Mouse (Mus musculus): ENCODE measurements around the gene Npas3. TPM values are rescaled to one million over a fixed set of nuclear protein-coding genes. Genes with fewer than 3 reads are reported as not detected.

Npas3 gene
- total and polyA plus RNA-seq, 2 experiments = 0.04 TPM; not detected in 1

DNA sequence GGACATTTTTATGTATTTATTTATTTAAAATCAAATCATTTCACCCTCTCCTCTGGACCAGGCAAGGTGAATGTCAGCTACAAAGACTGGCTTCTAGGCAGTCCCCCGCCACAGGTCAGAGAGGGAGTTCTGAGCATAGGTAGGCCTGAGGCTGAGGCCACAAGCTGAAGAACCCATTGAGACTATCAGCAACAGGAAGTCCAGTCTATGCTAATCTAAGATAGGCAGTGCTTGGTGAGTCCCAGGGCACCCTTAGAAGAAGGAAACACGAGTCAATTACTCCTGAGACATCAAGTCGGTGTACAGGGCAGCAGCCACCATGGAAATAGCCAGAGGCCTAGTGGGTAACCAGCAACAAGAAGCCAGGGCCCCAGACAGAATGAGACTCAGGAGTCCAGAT, 857.5 kb downstream of the Npas3 start:
- Histone ChIP-seq H3K79me2 (ENCODE audit: control insufficient read depth, insufficient read depth, low read length) (no peaks in the 10 kb centered on the region), H3K27me3 (ENCODE audit: control insufficient read depth, insufficient read depth, low read length) (no peaks in the 10 kb centered on the region), H3K36me3 (ENCODE audit: control insufficient read depth, insufficient read depth, low read length) (no peaks in the 10 kb centered on the region), H3K4me1 (ENCODE audit: control insufficient read depth, insufficient read depth, low read length) (no peaks in the 10 kb centered on the region), H3K4me3 (ENCODE audit: insufficient read depth, low read depth, low read length) (no peak overlapping the region), H3K27ac (replicated peaks; ENCODE audit: insufficient read depth, low read depth, low read length) (no peak overlapping the region), H3K9ac (ENCODE audit: low read depth, low read length) (no peak overlapping the region)
- DNase-seq (ENCODE audit: extremely low read depth, low read depth, low spot score) = no peak
- 79% methylated on average over 3 of the region's 3 CpGs for WGBS
- TF ChIP-seq POLR2A (IDR thresholded peaks at IDR 0.05; ENCODE audit: extremely low read depth, insufficient read depth, low read length) (no peak), CTCF (IDR thresholded peaks at IDR 0.05; ENCODE audit: low read depth, low read length) (no peak)

- WGBS = 46% methylated on average over 2 of the region's 2 CpGs
- Histone ChIP-seq H3K9ac (ENCODE audit: low read depth, low read length) (no peak overlapping the region), H3K36me3 (ENCODE audit: control insufficient read depth, insufficient read depth, low read length) (no peaks in the 10 kb centered on the region), H3K4me1 (ENCODE audit: control insufficient read depth, insufficient read depth, low read length) (no peaks in the 10 kb centered on the region), H3K27ac (replicated peaks; ENCODE audit: insufficient read depth, low read depth, low read length) (no peak overlapping the region), H3K4me3 (ENCODE audit: insufficient read depth, low read depth, low read length) (no peak overlapping the region), H3K27me3 (ENCODE audit: control insufficient read depth, insufficient read depth, low read length) (no peaks in the 10 kb centered on the region), H3K79me2 (ENCODE audit: control insufficient read depth, insufficient read depth, low read length) (no peaks in the 10 kb centered on the region)
- no peak for DNase-seq (ENCODE audit: extremely low read depth, low read depth, low spot score)
- no peak for TF ChIP-seq CTCF (IDR thresholded peaks at IDR 0.05; ENCODE audit: low read depth, low read length)
- TF ChIP-seq POLR2A (IDR thresholded peaks at IDR 0.05; ENCODE audit: extremely low read depth, insufficient read depth, low read length) = no peak
Observed at GRCm38 (mm10) chr12:54110342-54110741, 861.9 kb downstream of the Npas3 start.

GRCm38 (mm10) chr12:54110930-54111329, 862.5 kb downstream of the Npas3 start:
- Histone ChIP-seq H3K4me1 (ENCODE audit: control insufficient read depth, insufficient read depth, low read length) (no peaks in the 10 kb centered on the region), H3K27ac (replicated peaks; ENCODE audit: insufficient read depth, low read depth, low read length) (no peak overlapping the region), H3K36me3 (ENCODE audit: control insufficient read depth, insufficient read depth, low read length) (no peaks in the 10 kb centered on the region), H3K4me3 (ENCODE audit: insufficient read depth, low read depth, low read length) (no peak overlapping the region), H3K9ac (ENCODE audit: low read depth, low read length) (no peak overlapping the region), H3K27me3 (ENCODE audit: control insufficient read depth, insufficient read depth, low read length) (no peaks in the 10 kb centered on the region), H3K79me2 (ENCODE audit: control insufficient read depth, insufficient read depth, low read length) (no peaks in the 10 kb centered on the region)
- DNase-seq (ENCODE audit: extremely low read depth, low read depth, low spot score) = no peak
- TF ChIP-seq CTCF (IDR thresholded peaks at IDR 0.05; ENCODE audit: low read depth, low read length) = no peak
- TF ChIP-seq POLR2A (IDR thresholded peaks at IDR 0.05; ENCODE audit: extremely low read depth, insufficient read depth, low read length) = no peak
- 71% methylated on average over 3 of the region's 3 CpGs for WGBS

GRCm38 (mm10) chr12:54120386-54120785, 871.9 kb downstream of the Npas3 start:
- Histone ChIP-seq H3K36me3 (ENCODE audit: control insufficient read depth, insufficient read depth, low read length) (no peaks in the 10 kb centered on the region), H3K4me3 (ENCODE audit: insufficient read depth, low read depth, low read length) (no peak overlapping the region), H3K4me1 (ENCODE audit: control insufficient read depth, insufficient read depth, low read length) (no peaks in the 10 kb centered on the region), H3K79me2 (ENCODE audit: control insufficient read depth, insufficient read depth, low read length) (no peaks in the 10 kb centered on the region), H3K27me3 (ENCODE audit: control insufficient read depth, insufficient read depth, low read length) (no peaks in the 10 kb centered on the region), H3K27ac (replicated peaks; ENCODE audit: insufficient read depth, low read depth, low read length) (no peak overlapping the region), H3K9ac (ENCODE audit: low read depth, low read length) (no peak overlapping the region)
- TF ChIP-seq CTCF (IDR thresholded peaks at IDR 0.05; ENCODE audit: low read depth, low read length) (no peak), POLR2A (IDR thresholded peaks at IDR 0.05; ENCODE audit: extremely low read depth, insufficient read depth, low read length) (no peak)
- 63% methylated on average over 1 of the region's 1 CpGs for WGBS
- DNase-seq (ENCODE audit: extremely low read depth, low read depth, low spot score) = no peak

GRCm38 (mm10) chr12:54121286-54121685, 872.8 kb downstream of the Npas3 start:
- Histone ChIP-seq H3K27ac (replicated peaks; ENCODE audit: insufficient read depth, low read depth, low read length) (no peak overlapping the region), H3K36me3 (ENCODE audit: control insufficient read depth, insufficient read depth, low read length) (no peaks in the 10 kb centered on the region), H3K79me2 (ENCODE audit: control insufficient read depth, insufficient read depth, low read length) (no peaks in the 10 kb centered on the region), H3K9ac (ENCODE audit: low read depth, low read length) (no peak overlapping the region), H3K4me3 (ENCODE audit: insufficient read depth, low read depth, low read length) (no peak overlapping the region), H3K4me1 (ENCODE audit: control insufficient read depth, insufficient read depth, low read length) (no peaks in the 10 kb centered on the region), H3K27me3 (ENCODE audit: control insufficient read depth, insufficient read depth, low read length) (no peaks in the 10 kb centered on the region)
- TF ChIP-seq POLR2A (IDR thresholded peaks at IDR 0.05; ENCODE audit: extremely low read depth, insufficient read depth, low read length) (no peak), CTCF (IDR thresholded peaks at IDR 0.05; ENCODE audit: low read depth, low read length) (no peak)
- no peak for DNase-seq (ENCODE audit: extremely low read depth, low read depth, low spot score)
- 98% methylated on average over 3 of the region's 3 CpGs for WGBS
